14 mouse cellular contexts compared by ENCODE assay signal in the genomic region with DNA sequence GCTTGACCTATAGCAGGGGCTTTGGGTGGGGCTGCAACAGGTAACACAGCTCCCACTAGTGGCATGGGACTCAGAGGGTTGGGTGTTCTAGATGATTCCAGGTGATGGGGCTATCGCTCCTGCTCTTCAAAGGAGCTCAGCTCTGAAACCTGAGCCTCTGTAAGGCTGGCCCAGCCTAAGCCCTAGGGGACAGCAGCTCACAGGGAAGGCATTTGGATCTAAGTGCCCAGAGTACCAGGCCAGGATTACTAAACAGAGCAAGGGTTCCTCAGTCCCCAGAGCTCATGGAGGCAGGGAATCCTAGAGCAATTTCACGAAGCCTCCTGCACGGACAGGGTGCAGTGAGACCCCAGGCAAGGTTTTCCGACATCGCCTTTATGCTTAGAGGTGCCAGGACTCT. TPM values are rescaled to one million over a fixed set of nuclear protein-coding genes. Genes with fewer than 3 reads are reported as not detected.
DNase-seq lines count a peak whose midpoint lies in the region; ATAC-seq and TF ChIP-seq lines count a peak whose summit lies in the region.
"Had no signal": no experiment of that assay in that cellular context is flagged by ENCODE, and none has a peak within 500 bp of the region (broad histone marks: within the 10 kb centered on the region; RNA-seq: fewer than 3 reads in every experiment).

No protein-coding gene starts in this region.

- peaks cover 48% of the 10 kb centered on the region for H3K4me1 ChIP-seq in heart, embryonic 10.5 days
- H3K4me1 ChIP-seq in lung, embryonic 14.5 days (ENCODE audit: insufficient read depth) = no peaks in the 10 kb centered on the region
- peaks cover 15% of the 10 kb centered on the region; the same call in 1 of the 2 replicates for H3K4me1 ChIP-seq in hindbrain, embryonic 14.5 days (replicated peaks; ENCODE audit: control insufficient read depth, insufficient read depth, low read length)
- H3K4me1 ChIP-seq in stomach, embryonic 15.5 days = peaks cover 25% of the 10 kb centered on the region
- no peaks in the 10 kb centered on the region for H3K4me1 ChIP-seq in thymus, adult 2 months (replicated peaks; ENCODE audit: control insufficient read depth, insufficient read depth, low read length)

- intact Hi-C loops in heart, postnatal 25 days (cut with DNase I) = no loop called here
- intact Hi-C loops in left cerebral cortex, postnatal 25 days (cut with DNase I) = no loop called here

- no peak overlapping the region for H3K9ac ChIP-seq in lung, embryonic 14.5 days
- H3K9ac ChIP-seq in hindbrain, embryonic 14.5 days = no peak overlapping the region
- H3K9ac ChIP-seq in stomach, embryonic 15.5 days = no peak overlapping the region
- H3K9ac ChIP-seq: midbrain, embryonic 13.5 days had no signal

- peak overlapping the region; percentile 47 for H3K4me3 ChIP-seq in heart, embryonic 10.5 days
- peak overlapping the region; percentile 23 for H3K4me3 ChIP-seq in lung, embryonic 14.5 days (ENCODE audit: low read depth, low read length)
- H3K4me3 ChIP-seq in hindbrain, embryonic 14.5 days (replicated peaks; ENCODE audit: low read length) = no peak overlapping the region
- peak overlapping the region; percentile 13; the same call in 1 of the 2 replicates for H3K4me3 ChIP-seq in stomach, embryonic 15.5 days (replicated peaks)
- no peak overlapping the region for H3K4me3 ChIP-seq in thymus, adult 2 months (ENCODE audit: control insufficient read depth, insufficient read depth, low read length)
- H3K4me3 ChIP-seq: midbrain, embryonic 13.5 days had no signal

- peaks cover 4% of the 10 kb centered on the region; the same call in 1 of the 2 replicates for H3K27me3 ChIP-seq in heart, embryonic 10.5 days (ENCODE audit: insufficient read depth, poor library complexity, severe bottlenecking)
- no peaks in the 10 kb centered on the region for H3K27me3 ChIP-seq in lung, embryonic 14.5 days (ENCODE audit: insufficient read depth, low read length)
- H3K27me3 ChIP-seq in hindbrain, embryonic 14.5 days (ENCODE audit: control insufficient read depth, insufficient read depth, low read length) = no peaks in the 10 kb centered on the region
- H3K27me3 ChIP-seq in stomach, embryonic 15.5 days (replicated peaks) = no peaks in the 10 kb centered on the region
- no peaks in the 10 kb centered on the region for H3K27me3 ChIP-seq in thymus, adult 2 months (ENCODE audit: control insufficient read depth, insufficient read depth, low read length)
- H3K27me3 ChIP-seq: midbrain, embryonic 13.5 days had no signal

- DNase-seq in heart, embryonic 10.5 days (ENCODE audit: low spot score) = no peak
- no peak for DNase-seq in heart, postnatal 25 days (ENCODE audit: low spot score)
- no peak for DNase-seq in lung, embryonic 14.5 days
- no peak for DNase-seq in lung, adult 18-20 months
- DNase-seq in hindbrain, embryonic 14.5 days (ENCODE audit: low spot score) = peak; percentile 19
- DNase-seq in left cerebral cortex, postnatal 25 days (ENCODE audit: low spot score in 2 of 2) = no peak
- DNase-seq in thymus, adult 2 months = no peak
- DNase-seq: adrenal gland, adult 8-10 months; cerebellum, postnatal 25 days had no signal

- no peak for TF ChIP-seq CTCF in lung, embryonic 14.5 days (IDR thresholded peaks at IDR 0.05; ENCODE audit: low read depth)
- TF ChIP-seq CTCF in thymus, adult 2 months (IDR thresholded peaks at IDR 0.05; ENCODE audit: borderline replicate concordance, control insufficient read depth, extremely low read depth, insufficient read depth, low read length, poor library complexity) = no peak

- TF ChIP-seq POLR2A in thymus, adult 2 months (IDR thresholded peaks at IDR 0.05; ENCODE audit: control insufficient read depth, extremely low read depth, insufficient read depth, low read length, poor library complexity) = no peak

- WGBS in heart, embryonic 10.5 days = 70% methylated on average over 5 of the region's 5 CpGs
- WGBS in lung, embryonic 14.5 days = 77% methylated on average over 5 of the region's 5 CpGs
- WGBS in hindbrain, embryonic 14.5 days = 92% methylated on average over 5 of the region's 5 CpGs
- WGBS in stomach, embryonic 15.5 days = 88% methylated on average over 5 of the region's 5 CpGs
- WGBS in thymus, adult 2 months = 95% methylated on average over 5 of the region's 5 CpGs

- ATAC-seq in lung, embryonic 14.5 days (ENCODE audit: insufficient read depth) = no peak
- no peak for ATAC-seq in hindbrain, embryonic 14.5 days (ENCODE audit: low FRiP score)
- ATAC-seq in stomach, embryonic 15.5 days (ENCODE audit: insufficient read depth, low FRiP score, low read depth) = no peak
- ATAC-seq: CD4-positive, CD25-positive, alpha-beta regulatory T cell, adult 4 months; midbrain, embryonic 13.5 days had no signal

- no peaks in the 10 kb centered on the region for H3K36me3 ChIP-seq in heart, embryonic 10.5 days
- H3K36me3 ChIP-seq in lung, embryonic 14.5 days (ENCODE audit: insufficient read depth) = no peaks in the 10 kb centered on the region
- H3K36me3 ChIP-seq in hindbrain, embryonic 14.5 days (replicated peaks; ENCODE audit: control insufficient read depth, insufficient read depth) = no peaks in the 10 kb centered on the region
- no peaks in the 10 kb centered on the region for H3K36me3 ChIP-seq in stomach, embryonic 15.5 days
- no peaks in the 10 kb centered on the region for H3K36me3 ChIP-seq in thymus, adult 2 months (ENCODE audit: control insufficient read depth, insufficient read depth, low read length)
- H3K36me3 ChIP-seq: midbrain, embryonic 13.5 days had no signal

- H3K9me3 ChIP-seq in heart, embryonic 10.5 days = no peaks in the 10 kb centered on the region
- H3K9me3 ChIP-seq in lung, embryonic 14.5 days (ENCODE audit: low read depth, low read length) = no peaks in the 10 kb centered on the region
- no peaks in the 10 kb centered on the region for H3K9me3 ChIP-seq in hindbrain, embryonic 14.5 days (ENCODE audit: control insufficient read depth, low read length)
- H3K9me3 ChIP-seq in stomach, embryonic 15.5 days = no peaks in the 10 kb centered on the region
- H3K9me3 ChIP-seq: midbrain, embryonic 13.5 days had no signal

- H3K4me2 ChIP-seq in lung, embryonic 14.5 days = peak overlapping the region; percentile 48
- 0 out of 2 replicates have a peak overlapping the region, but pooled peaks have one; percentile 11 for H3K4me2 ChIP-seq in hindbrain, embryonic 14.5 days (replicated peaks)
- peak overlapping the region; percentile 10; the same call in 1 of the 2 replicates for H3K4me2 ChIP-seq in stomach, embryonic 15.5 days
- H3K4me2 ChIP-seq: midbrain, embryonic 13.5 days had no signal

- peak overlapping the region; percentile 77 for H3K27ac ChIP-seq in heart, embryonic 10.5 days
- no peak overlapping the region for H3K27ac ChIP-seq in lung, embryonic 14.5 days (ENCODE audit: low read depth)
- H3K27ac ChIP-seq in hindbrain, embryonic 14.5 days = no peak overlapping the region
- H3K27ac ChIP-seq in stomach, embryonic 15.5 days = no peak overlapping the region
- no peak overlapping the region for H3K27ac ChIP-seq in thymus, adult 2 months (ENCODE audit: control insufficient read depth, insufficient read depth, low read length)
- H3K27ac ChIP-seq: midbrain, embryonic 13.5 days had no signal

RNA-seq across cellular contexts. Expression of gene Mmrn2, which starts 0.7 kb away (rescaled TPM):
- polyA plus RNA-seq in heart, embryonic 10.5 days (2016; fragmentation: Nextera tagmentation; extraction: Ambion mirVana) = 13.9 and 23.7 TPM in 2 replicates
- 10 to 100 TPM; 38.6 to 43.2 TPM for total RNA-seq in heart, postnatal 25 days (2021)
- polyA plus RNA-seq in lung, embryonic 14.5 days (2014; fragmentation: Nextera tagmentation; extraction: Ambion mirVana) = 9.9 and 12.1 TPM in 2 replicates
- 4.5 and 5.3 TPM in 2 replicates for polyA plus RNA-seq in hindbrain, embryonic 14.5 days (2014; fragmentation: Nextera tagmentation; extraction: Ambion mirVana)
- 8.2 and 8.9 TPM in 2 replicates for polyA plus RNA-seq in stomach, embryonic 15.5 days (2015; fragmentation: Nextera tagmentation; extraction: Ambion mirVana)
- 1 to 10 TPM; 3.6 to 4.2 TPM for total RNA-seq in left cerebral cortex, postnatal 25 days (2021)
- polyA plus RNA-seq in thymus, adult 2 months (2012; rRNA removed) = 3.9 and 4.0 TPM in 2 replicates
- total RNA-seq: hematopoietic stem cell, adult 5-6 weeks had no signal

RNA-seq across cellular contexts. Expression of gene Sncg, which starts 1.4 kb away (rescaled TPM):
- 2.3 and 4.6 TPM in 2 replicates for polyA plus RNA-seq in heart, embryonic 10.5 days (2016; fragmentation: Nextera tagmentation; extraction: Ambion mirVana)
- total RNA-seq in heart, postnatal 25 days (2021) = 1 to 10 TPM; 5.9 to 6.5 TPM
- 4.9 and 5.2 TPM in 2 replicates for polyA plus RNA-seq in lung, embryonic 14.5 days (2014; fragmentation: Nextera tagmentation; extraction: Ambion mirVana)
- polyA plus RNA-seq in hindbrain, embryonic 14.5 days (2014; fragmentation: Nextera tagmentation; extraction: Ambion mirVana) = 213 and 251 TPM in 2 replicates
- 27.4 and 32.7 TPM in 2 replicates for polyA plus RNA-seq in stomach, embryonic 15.5 days (2015; fragmentation: Nextera tagmentation; extraction: Ambion mirVana)
- 1 to 10 TPM; 2.4 to 4.4 TPM for total RNA-seq in left cerebral cortex, postnatal 25 days (2021)
- polyA plus RNA-seq in thymus, adult 2 months (2012; rRNA removed) = 5.2 and 10.2 TPM in 2 replicates
- total RNA-seq: hematopoietic stem cell, adult 5-6 weeks had no signal
- polyA plus RNA-seq: CD4-positive, CD25-positive, alpha-beta regulatory T cell, adult 4 months had no signal

RNA-seq across cellular contexts. Expression of gene Fam25c, which starts 20.7 kb away (rescaled TPM):
- polyA plus RNA-seq in heart, embryonic 10.5 days (2016; fragmentation: Nextera tagmentation; extraction: Ambion mirVana) = not detected in 2 replicates
- total RNA-seq in heart, postnatal 25 days (2021) = not detected
- not detected in 2 replicates for polyA plus RNA-seq in lung, embryonic 14.5 days (2014; fragmentation: Nextera tagmentation; extraction: Ambion mirVana)
- not detected in 2 replicates for polyA plus RNA-seq in hindbrain, embryonic 14.5 days (2014; fragmentation: Nextera tagmentation; extraction: Ambion mirVana)
- 1.8 and 8.3 TPM in 2 replicates for polyA plus RNA-seq in stomach, embryonic 15.5 days (2015; fragmentation: Nextera tagmentation; extraction: Ambion mirVana)
- total RNA-seq in left cerebral cortex, postnatal 25 days (2021) = not detected
- 1.8 and 2.2 TPM in 2 replicates for polyA plus RNA-seq in thymus, adult 2 months (2012; rRNA removed)
- total RNA-seq: adrenal gland, adult 8-10 months; hematopoietic stem cell, adult 5-6 weeks had no signal
- polyA plus RNA-seq: CD4-positive, CD25-positive, alpha-beta regulatory T cell, adult 4 months; midbrain, embryonic 13.5 days; stomach, embryonic 14.5 days had no signal

Comparison
In these comparisons a context has a peak if more than half of its experiments do, and no peak if none do; other contexts are left out.
1. H3K4me3 ChIP-seq: peak in heart, embryonic 10.5 days (single experiment), lung, embryonic 14.5 days (single experiment) and stomach, embryonic 15.5 days (single experiment); none in hindbrain, embryonic 14.5 days (single experiment) and thymus, adult 2 months (single experiment).
2. Peak in every context shown above with its lines, with median percentiles within 50 percentile points of each other: H3K4me2 ChIP-seq.